Mouse (Mus musculus) neural tube, embryonic 12.5 days (tissue): ENCODE measurements around the gene Otud3. TPM values are rescaled to one million over a fixed set of nuclear protein-coding genes. Genes with fewer than 3 reads are reported as not detected.
A peak's percentile ranks its signal among the peaks of the same experiment; 100 is the strongest.

Experiments
- ATAC-seq: fragments of 200-750 bp; cut with Nextera tagmentation; 2 replicates; pipeline ENCODE4 v1.8.0; 2017; ENCODE audit warnings: low read depth, mild to moderate bottlenecking, moderate TSS enrichment, moderate library complexity; ENCODE audit not compliant: low FRiP score
- H3K27ac ChIP-seq: fragments of 300-500 bp; sonication (generic); 2 replicates; pipeline ENCODE4 v1.5.1; 2016
- H3K27me3 ChIP-seq: fragments of 300-500 bp; sonication (generic); replicated peaks from 2 replicates; pipeline ENCODE4 v1.6.1; 2016; ENCODE audit warnings: mild to moderate bottlenecking
- H3K36me3 ChIP-seq: fragments of 300-500 bp; sonication (generic); 2 replicates; pipeline ENCODE4 v1.6.1; 2016; ENCODE audit warnings: mild to moderate bottlenecking
- H3K4me1 ChIP-seq: fragments of 300-500 bp; sonication (generic); 2 replicates; pipeline ENCODE4 v1.6.1; 2016
- H3K4me2 ChIP-seq: fragments of 300-500 bp; sonication (generic); replicated peaks from 2 replicates; pipeline ENCODE4 v1.6.1; 2016; ENCODE audit warnings: mild to moderate bottlenecking
- H3K4me3 ChIP-seq: fragments of 300-500 bp; sonication (generic); 2 replicates; pipeline ENCODE4 v1.5.1; 2016
- H3K9ac ChIP-seq: fragments of 300-500 bp; sonication (generic); 2 replicates; pipeline ENCODE4 v1.6.1; 2016; ENCODE audit warnings: mild to moderate bottlenecking
- H3K9me3 ChIP-seq: fragments of 300-500 bp; sonication (generic); 2 replicates; pipeline ENCODE4 v1.6.1; 2016; ENCODE audit warnings: mild to moderate bottlenecking
- WGBS: fragments of 180-500 bp; shearing (Covaris S2); methylation state at CpG from one replicate; pipeline ENCODE4 v1.1.7; 2016; 5-methylcytosine and 5-hydroxymethylcytosine counted together
- polyA plus RNA-seq: library from polyadenylated mRNA; unstranded; fragments of >200 nt; fragmentation: Nextera tagmentation; extraction: Ambion mirVana; gene quantifications from 2 replicates; pipeline ENCODE4 v1.2.1, GENCODE M21; 2016

Otud3 gene
- polyA plus RNA-seq, 1 experiment from 2014 or later = 4.2 TPM

GRCm38 (mm10) chr4:138863344-138863998, 50.3 kb downstream of the Otud3 start, which contains the start of gene Pla2g5:
TSS of gene Pla2g5 (minus strand) at chr4:138863482.
- Histone ChIP-seq H3K9me3 (no peaks in the 10 kb centered on the region), H3K9ac (no peak within 1 kb of the TSS), H3K27ac (no peak within 1 kb of the TSS), H3K36me3 (no peaks in the 10 kb centered on the region), H3K4me3 (no peak within 1 kb of the TSS), H3K4me1 (no peaks in the 10 kb centered on the region), H3K4me2 (no peak within 1 kb of the TSS), H3K27me3 (no peaks in the 10 kb centered on the region)
- 77% methylated on average over 10 of the region's 10 CpGs for WGBS
- no peak for ATAC-seq

GRCm38 (mm10) chr4:138859728-138860127, 54.0 kb downstream of the Otud3 start:
- Histone ChIP-seq H3K9me3 (no peaks in the 10 kb centered on the region), H3K27me3 (no peaks in the 10 kb centered on the region), H3K4me2 (peak overlapping the region; percentile 47), H3K27ac (no peak overlapping the region), H3K4me1 (no peaks in the 10 kb centered on the region), H3K4me3 (0 out of 2 replicates have a peak overlapping the region, but pooled peaks have one; percentile 5), H3K36me3 (no peaks in the 10 kb centered on the region), H3K9ac (no peak overlapping the region)
- ATAC-seq = peak; percentile 85
- WGBS = 6% methylated on average over 13 of the region's 13 CpGs

GRCm38 (mm10) chr4:138859245-138859644, 54.5 kb downstream of the Otud3 start:
- H3K36me3 ChIP-seq = no peaks in the 10 kb centered on the region
- 20% methylated on average over 9 of the region's 9 CpGs for WGBS
- H3K27ac ChIP-seq = no peak overlapping the region
- no peak overlapping the region for H3K9ac ChIP-seq
- H3K4me2 ChIP-seq = peak overlapping the region; percentile 47
- H3K4me3 ChIP-seq = no peak overlapping the region
- H3K27me3 ChIP-seq = no peaks in the 10 kb centered on the region
- H3K9me3 ChIP-seq = no peaks in the 10 kb centered on the region
- H3K4me1 ChIP-seq = no peaks in the 10 kb centered on the region
- 0 out of 2 replicates have a peak, but pooled peaks have one; percentile 25 for ATAC-seq

- H3K27me3 ChIP-seq = no peaks in the 10 kb centered on the region
- ATAC-seq = no peak
- 90% methylated on average over 15 of the region's 15 CpGs for WGBS
- H3K4me3 ChIP-seq = no peak overlapping the region
- no peak overlapping the region for H3K27ac ChIP-seq
- no peak overlapping the region for H3K9ac ChIP-seq
- H3K4me2 ChIP-seq = no peak overlapping the region
- no peaks in the 10 kb centered on the region for H3K36me3 ChIP-seq
- H3K4me1 ChIP-seq = no peaks in the 10 kb centered on the region
- H3K9me3 ChIP-seq = no peaks in the 10 kb centered on the region
Measured at GRCm38 (mm10) chr4:138858446-138858845, 55.3 kb downstream of the Otud3 start.

GRCm38 (mm10) chr4:138857576-138857975, 56.2 kb downstream of the Otud3 start:
- H3K4me2 ChIP-seq = no peak overlapping the region
- 93% methylated on average over 10 of the region's 10 CpGs for WGBS
- H3K9me3 ChIP-seq = no peaks in the 10 kb centered on the region
- no peaks in the 10 kb centered on the region for H3K36me3 ChIP-seq
- no peak overlapping the region for H3K27ac ChIP-seq
- H3K4me3 ChIP-seq = no peak overlapping the region
- no peaks in the 10 kb centered on the region for H3K27me3 ChIP-seq
- no peak for ATAC-seq
- no peaks in the 10 kb centered on the region for H3K4me1 ChIP-seq
- no peak overlapping the region for H3K9ac ChIP-seq

GRCm38 (mm10) chr4:138856491-138856890, 57.3 kb downstream of the Otud3 start:
- no peaks in the 10 kb centered on the region for H3K4me1 ChIP-seq
- 33% methylated on average over 7 of the region's 7 CpGs for WGBS
- H3K9me3 ChIP-seq = no peaks in the 10 kb centered on the region
- H3K9ac ChIP-seq = no peak overlapping the region
- no peak overlapping the region for H3K4me2 ChIP-seq
- no peak for ATAC-seq
- no peaks in the 10 kb centered on the region for H3K36me3 ChIP-seq
- no peak overlapping the region for H3K4me3 ChIP-seq
- no peaks in the 10 kb centered on the region for H3K27me3 ChIP-seq
- H3K27ac ChIP-seq = no peak overlapping the region

GRCm38 (mm10) chr4:138855092-138855632, 58.6 kb downstream of the Otud3 start:
- Histone ChIP-seq H3K9ac (no peak overlapping the region), H3K36me3 (no peaks in the 10 kb centered on the region), H3K9me3 (no peaks in the 10 kb centered on the region), H3K4me2 (no peak overlapping the region), H3K4me1 (no peaks in the 10 kb centered on the region), H3K4me3 (no peak overlapping the region), H3K27ac (no peak overlapping the region), H3K27me3 (no peaks in the 10 kb centered on the region)
- ATAC-seq = no peak
- 88% methylated on average over 9 of the region's 9 CpGs for WGBS

GRCm38 (mm10) chr4:138852961-138853360, 60.8 kb downstream of the Otud3 start:
- H3K9ac ChIP-seq = no peak overlapping the region
- H3K27me3 ChIP-seq = no peaks in the 10 kb centered on the region
- H3K9me3 ChIP-seq = no peaks in the 10 kb centered on the region
- H3K4me2 ChIP-seq = no peak overlapping the region
- H3K36me3 ChIP-seq = no peaks in the 10 kb centered on the region
- H3K4me3 ChIP-seq = no peak overlapping the region
- no peak for ATAC-seq
- no peaks in the 10 kb centered on the region for H3K4me1 ChIP-seq
- WGBS = 72% methylated on average over 6 of the region's 6 CpGs
- H3K27ac ChIP-seq = no peak overlapping the region

- Histone ChIP-seq H3K9ac (no peak overlapping the region), H3K27me3 (no peaks in the 10 kb centered on the region), H3K4me3 (no peak overlapping the region), H3K4me2 (no peak overlapping the region), H3K27ac (no peak overlapping the region), H3K4me1 (no peaks in the 10 kb centered on the region), H3K9me3 (no peaks in the 10 kb centered on the region), H3K36me3 (no peaks in the 10 kb centered on the region)
- no peak for ATAC-seq
- WGBS = 8% methylated on average over 4 of the region's 4 CpGs
Measured at GRCm38 (mm10) chr4:138851463-138851862, 62.3 kb downstream of the Otud3 start.

Other genes starting within 250 kb of the Otud3 start
- gene Pla2g2c, start 189.2 kb downstream of the Otud3 start, polyA plus RNA-seq = 0.57 and 0.61 TPM in 2 replicates
- 1.0 and 1.7 TPM in 2 replicates for gene Ubxn10, start 176.8 kb downstream of the Otud3 start, polyA plus RNA-seq
- gene Pla2g2f, start 156.3 kb downstream of the Otud3 start, polyA plus RNA-seq = 0.08 and 0.28 TPM in 2 replicates
- 1.1 and 1.5 TPM in 2 replicates for gene Pla2g2d, start 138.2 kb downstream of the Otud3 start, polyA plus RNA-seq
- gene Pla2g5, start 50.5 kb downstream of the Otud3 start, polyA plus RNA-seq = not detected in 2 replicates
- not detected in 2 replicates for gene Gm13030, start 40.0 kb downstream of the Otud3 start, polyA plus RNA-seq
- not detected in 2 replicates for gene Pla2g2e, start 36.0 kb downstream of the Otud3 start, polyA plus RNA-seq
- not detected in 2 replicates for gene Rnf186, start 53.2 kb upstream of the Otud3 start, polyA plus RNA-seq
- 0.98 and 1.2 TPM in 2 replicates for gene Tmco4, start 58.9 kb upstream of the Otud3 start, polyA plus RNA-seq
- 0.10 TPM in 1 of 2 replicates, not detected in the other for gene Htr6, start 161.6 kb upstream of the Otud3 start, polyA plus RNA-seq
- 45.2 and 47.0 TPM in 2 replicates for gene Nbl1, start 179.0 kb upstream of the Otud3 start, polyA plus RNA-seq
- 430 and 438 TPM in 2 replicates for gene Minos1, start 217.2 kb upstream of the Otud3 start, polyA plus RNA-seq